Mouse (Mus musculus): ENCODE results near the gene Gm13271.

DNA sequence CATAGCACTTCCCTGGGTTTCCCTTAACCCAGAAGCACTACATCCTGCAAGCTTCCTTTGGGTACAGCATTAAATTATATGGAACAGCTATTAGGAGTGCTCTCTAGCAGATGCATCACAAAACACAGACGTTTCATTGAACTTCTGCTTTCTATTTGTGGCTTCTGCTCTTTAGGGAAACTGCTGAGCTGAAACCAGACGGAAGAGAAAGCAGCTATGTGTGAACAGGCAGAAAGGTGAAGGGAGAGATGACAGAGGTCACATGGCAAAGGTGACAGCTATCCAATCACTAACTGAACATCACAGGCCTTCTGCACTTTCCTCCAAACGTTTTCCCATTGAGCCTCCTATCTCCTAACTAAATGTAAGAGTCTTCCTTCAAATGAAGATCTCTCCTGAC is 48.7 kb upstream of the Gm13271 start:
- TF ChIP-seq CTCF (IDR thresholded peaks at IDR 0.05; ENCODE audit: borderline replicate concordance, control insufficient read depth, extremely low read depth, insufficient read depth, low read length, poor library complexity), result no peak
- no peak for TF ChIP-seq POLR2A (IDR thresholded peaks at IDR 0.05; ENCODE audit: control insufficient read depth, extremely low read depth, insufficient read depth, low read length, poor library complexity)
